Mouse (Mus musculus): ENCODE results near the gene Galntl5. TPM values are rescaled to one million over a fixed set of nuclear protein-coding genes. Genes with fewer than 3 reads are reported as not detected.
"Not testable (repeated sequence)": the region's sequence is repeated elsewhere in the genome, so short reads cannot be mapped to it uniquely, and the experiment has no call there.

Gene Galntl5
- polyA plus RNA-seq, 1 experiment from 2014 or later: not detected

DNA sequence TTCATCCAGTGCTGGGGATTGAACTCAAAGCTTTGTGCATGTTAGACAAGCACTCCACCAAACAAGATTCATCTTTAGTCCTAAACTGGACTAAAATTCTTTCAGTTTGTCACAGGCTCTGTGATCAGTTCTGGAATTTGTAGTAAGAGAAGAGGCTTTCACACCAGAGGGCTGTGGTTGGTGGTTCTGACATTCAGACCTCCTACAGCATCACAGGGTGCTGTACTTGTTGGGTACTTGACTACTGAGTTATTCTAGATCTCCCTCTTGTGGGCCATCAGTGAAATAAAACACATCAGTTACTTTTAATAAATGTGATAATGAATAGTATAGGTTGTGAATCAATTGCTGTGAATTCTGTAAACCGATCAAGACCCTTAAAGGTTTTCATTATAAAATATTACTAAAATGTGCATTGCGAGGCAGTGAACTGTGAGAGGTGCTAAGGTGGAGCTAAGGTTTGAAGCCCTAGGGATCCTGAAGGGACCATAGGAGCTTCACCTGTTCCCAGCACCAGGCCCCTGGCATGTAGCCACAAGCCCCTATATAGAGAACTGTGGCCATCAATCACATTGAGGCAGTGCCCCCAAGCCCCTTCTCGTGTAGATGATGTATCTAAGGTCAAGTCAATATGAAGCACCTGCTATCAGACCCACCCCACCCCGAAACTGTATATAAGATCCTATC lies 16.0 kb upstream of the Galntl5 start:
- ATAC-seq (ENCODE audit: low FRiP score): no peak
- WGBS: 84% methylated on average over 4 of the region's 4 CpGs
- Histone ChIP-seq H3K4me2 (no peak overlapping the region), H3K9ac (no peak overlapping the region), H3K4me3 (replicated peaks) (no peak overlapping the region), H3K36me3 (replicated peaks) (no peaks in the 10 kb centered on the region), H3K27me3 (no peaks in the 10 kb centered on the region), H3K9me3 (no peaks in the 10 kb centered on the region), H3K4me1 (peaks cover 4% of the 10 kb centered on the region; the same call in 1 of the 2 replicates), H3K27ac (no peak overlapping the region)

DNA sequence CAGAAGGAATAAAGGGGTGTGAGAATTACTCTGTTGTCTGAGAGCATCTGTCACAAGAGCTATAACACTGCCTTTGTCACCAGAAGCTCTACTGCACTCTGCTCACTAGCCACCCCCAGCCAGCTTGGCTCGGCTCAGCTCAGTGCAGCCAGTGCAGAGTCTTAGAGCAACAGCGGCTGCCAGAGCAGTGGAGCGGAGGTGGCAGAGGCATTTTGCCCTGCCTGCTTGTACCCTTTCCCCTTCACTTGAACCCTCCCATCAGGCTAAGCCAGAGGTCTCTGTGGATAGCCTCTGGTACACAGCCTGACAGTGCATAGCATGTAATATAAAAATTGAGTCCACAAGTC lies 15.5 kb upstream of the Galntl5 start:
- 87% methylated on average over 3 of the region's 3 CpGs for WGBS
- no peaks in the 10 kb centered on the region for H3K36me3 ChIP-seq (replicated peaks)
- H3K27me3 ChIP-seq: no peaks in the 10 kb centered on the region
- no peak overlapping the region for H3K4me2 ChIP-seq
- ATAC-seq (ENCODE audit: low FRiP score): no peak
- H3K9ac ChIP-seq: no peak overlapping the region
- H3K9me3 ChIP-seq: no peaks in the 10 kb centered on the region
- H3K4me3 ChIP-seq (replicated peaks): no peak overlapping the region
- no peaks in the 10 kb centered on the region for H3K4me1 ChIP-seq
- no peak overlapping the region for H3K27ac ChIP-seq

DNA sequence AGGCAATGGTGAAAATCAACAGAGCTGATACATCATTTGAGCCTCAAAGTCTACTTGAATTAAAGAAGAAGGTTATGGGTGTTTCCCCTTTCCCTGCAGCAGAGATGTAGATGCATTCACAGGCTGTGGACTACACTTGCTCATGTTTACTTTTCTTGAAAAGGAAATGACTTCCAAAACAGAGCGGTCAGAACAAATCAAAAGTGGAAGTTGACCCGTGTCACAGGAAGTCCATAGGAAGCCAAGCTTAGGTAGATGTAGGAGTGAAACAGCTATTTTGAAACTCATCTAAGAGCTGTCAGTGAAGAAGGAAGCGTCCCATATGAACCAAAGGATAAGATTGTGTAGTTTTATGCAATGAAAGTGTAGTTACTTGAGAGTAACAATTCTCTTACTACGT lies 14.6 kb upstream of the Galntl5 start:
- no peak overlapping the region for H3K4me3 ChIP-seq (replicated peaks)
- ATAC-seq (ENCODE audit: low FRiP score): no peak
- no peaks in the 10 kb centered on the region for H3K9me3 ChIP-seq
- H3K4me1 ChIP-seq: no peaks in the 10 kb centered on the region
- no peak overlapping the region for H3K4me2 ChIP-seq
- no peaks in the 10 kb centered on the region for H3K27me3 ChIP-seq
- H3K9ac ChIP-seq: no peak overlapping the region
- H3K27ac ChIP-seq: no peak overlapping the region
- H3K36me3 ChIP-seq (replicated peaks): no peaks in the 10 kb centered on the region
- 90% methylated on average over 4 of the region's 4 CpGs for WGBS

DNA sequence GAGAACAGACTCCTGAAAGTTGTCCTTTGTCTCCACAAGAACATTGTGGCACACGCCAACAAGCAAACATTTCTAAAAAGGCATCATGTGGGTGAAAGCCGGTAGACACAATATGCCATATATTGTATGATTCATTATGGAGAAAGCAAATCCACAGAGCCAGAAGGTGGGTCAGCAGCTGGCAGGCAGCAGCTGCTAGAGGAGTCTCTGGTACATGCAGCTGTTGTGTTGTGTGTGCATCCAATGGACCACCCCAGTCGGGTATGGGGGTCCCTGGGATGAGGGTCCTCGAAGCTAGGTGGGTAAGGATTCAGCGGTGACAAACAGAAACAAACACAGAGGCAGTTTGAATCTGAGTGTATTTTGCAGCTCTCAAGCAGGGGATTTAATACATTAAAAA lies 3.3 kb upstream of the Galntl5 start:
- H3K9me3 ChIP-seq; H3K4me1 ChIP-seq; H3K27me3 ChIP-seq; H3K36me3 ChIP-seq (replicated peaks); H3K4me3 ChIP-seq (replicated peaks); H3K9ac ChIP-seq; H3K27ac ChIP-seq; ATAC-seq (ENCODE audit: low FRiP score); H3K4me2 ChIP-seq: not testable (repeated sequence)
- 88% methylated on average over 5 of the region's 5 CpGs for WGBS

DNA sequence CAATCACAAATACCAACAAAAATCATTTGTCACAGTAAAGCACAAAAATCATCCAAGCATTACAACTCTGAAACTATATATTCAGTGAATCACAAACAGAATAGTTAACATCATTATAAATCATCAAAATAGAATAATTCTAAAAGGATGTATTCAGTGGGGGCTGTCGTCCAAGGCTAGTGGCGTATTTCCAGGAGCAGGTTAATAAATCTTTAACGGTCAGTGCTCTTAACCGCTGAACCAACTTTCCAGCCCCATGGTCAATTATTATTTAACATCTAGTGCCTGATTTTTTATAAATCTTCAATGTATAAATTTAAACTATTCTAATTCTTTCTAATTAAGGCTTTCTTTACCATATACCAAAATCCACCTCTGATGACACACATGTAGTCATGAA lies 2.7 kb upstream of the Galntl5 start:
- ATAC-seq (ENCODE audit: low FRiP score): not testable (repeated sequence)
- WGBS: 95% methylated on average over 4 of the region's 4 CpGs

DNA sequence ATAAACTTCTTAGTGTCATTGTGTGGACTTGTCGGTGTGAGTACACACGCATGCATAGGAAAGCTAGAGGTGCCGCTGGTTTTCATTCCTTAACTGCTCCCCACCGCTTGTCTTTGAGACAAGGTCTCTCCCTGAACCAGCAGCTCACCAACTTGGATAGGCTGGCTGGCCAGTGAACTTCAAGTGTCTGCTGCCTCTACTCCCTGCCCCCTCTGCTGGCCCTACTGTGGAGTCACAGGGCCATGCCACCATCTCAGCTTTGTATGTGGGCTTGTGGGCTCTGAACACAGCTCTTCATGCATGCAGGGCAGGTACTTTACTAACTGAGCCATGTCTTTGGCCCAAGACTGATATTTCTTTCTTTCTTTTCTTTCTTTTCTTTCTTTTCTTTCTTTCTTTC lies 2.0 kb upstream of the Galntl5 start:
- Histone ChIP-seq H3K27me3 (no peaks in the 10 kb centered on the region), H3K27ac (no peak overlapping the region), H3K4me2 (no peak overlapping the region), H3K9me3 (no peaks in the 10 kb centered on the region), H3K9ac (no peak overlapping the region), H3K36me3 (replicated peaks) (no peaks in the 10 kb centered on the region), H3K4me1 (no peaks in the 10 kb centered on the region), H3K4me3 (replicated peaks) (no peak overlapping the region)
- 95% methylated on average over 4 of the region's 4 CpGs for WGBS
- ATAC-seq (ENCODE audit: low FRiP score): no peak

More for the DNA sequence above, 2.7 kb upstream of the Galntl5 start:
- not testable (repeated sequence) for H3K36me3 ChIP-seq (replicated peaks); H3K27ac ChIP-seq; H3K27me3 ChIP-seq; H3K9me3 ChIP-seq; H3K9ac ChIP-seq; H3K4me3 ChIP-seq (replicated peaks); H3K4me1 ChIP-seq; H3K4me2 ChIP-seq

DNA sequence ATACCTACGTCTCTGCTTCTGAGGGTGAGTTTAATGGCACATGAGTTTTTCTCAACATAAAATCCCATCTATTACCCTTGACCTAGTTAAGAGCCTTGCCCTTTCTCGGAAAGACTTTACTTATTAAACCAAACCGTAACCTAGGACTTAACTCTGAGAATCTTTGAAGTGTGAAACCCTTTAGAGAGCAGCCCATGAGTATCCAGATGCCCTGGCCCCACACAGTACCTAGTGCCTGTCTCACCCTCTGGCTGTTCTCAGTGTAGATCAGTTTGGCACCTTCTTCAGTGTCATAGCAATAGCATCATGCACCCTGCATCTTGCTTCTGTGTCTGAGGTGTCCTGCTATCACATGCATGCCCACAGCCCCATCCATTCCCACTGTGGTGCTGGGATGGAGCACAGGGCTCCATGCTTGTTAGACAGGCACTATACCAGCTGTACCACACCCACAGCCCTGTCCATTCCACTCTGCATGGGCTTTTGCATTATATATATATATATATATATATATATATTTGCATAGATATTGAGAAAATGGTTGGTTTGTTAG lies 1.2 kb upstream of the Galntl5 start:
- no peaks in the 10 kb centered on the region for H3K36me3 ChIP-seq (replicated peaks)
- no peak for ATAC-seq (ENCODE audit: low FRiP score)
- no peak overlapping the region for H3K4me3 ChIP-seq (replicated peaks)
- H3K9me3 ChIP-seq: no peaks in the 10 kb centered on the region
- H3K27me3 ChIP-seq: no peaks in the 10 kb centered on the region
- WGBS: 89% methylated on average over 3 of the region's 3 CpGs
- no peaks in the 10 kb centered on the region for H3K4me1 ChIP-seq
- no peak overlapping the region for H3K4me2 ChIP-seq
- H3K27ac ChIP-seq: no peak overlapping the region
- no peak overlapping the region for H3K9ac ChIP-seq

DNA sequence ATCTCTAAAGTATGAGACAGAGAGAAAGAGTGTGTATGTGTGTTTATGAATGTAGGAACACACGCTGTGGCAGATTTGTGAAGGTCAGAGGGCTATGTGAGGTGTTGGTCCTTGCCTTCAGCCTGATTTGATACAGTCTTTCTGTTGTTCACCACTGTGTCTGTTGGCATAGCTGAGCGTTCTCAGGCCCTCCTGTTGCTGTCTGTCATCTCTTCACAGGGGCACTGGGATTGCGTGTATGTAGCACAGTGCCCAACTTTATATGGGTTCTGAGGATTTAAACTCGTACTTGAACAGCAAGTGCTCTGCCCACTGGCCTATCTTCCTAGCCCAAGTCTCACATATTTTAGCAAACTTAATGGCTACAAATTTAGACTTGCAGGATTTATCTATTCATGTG lies 2.3 kb downstream of the Galntl5 start:
- no peaks in the 10 kb centered on the region for H3K4me1 ChIP-seq
- H3K9me3 ChIP-seq: no peaks in the 10 kb centered on the region
- no peak overlapping the region for H3K27ac ChIP-seq
- H3K9ac ChIP-seq: no peak overlapping the region
- H3K36me3 ChIP-seq (replicated peaks): no peaks in the 10 kb centered on the region
- no peak for ATAC-seq (ENCODE audit: low FRiP score)
- WGBS: 85% methylated on average over 4 of the region's 4 CpGs
- no peak overlapping the region for H3K4me3 ChIP-seq (replicated peaks)
- no peak overlapping the region for H3K4me2 ChIP-seq
- H3K27me3 ChIP-seq: no peaks in the 10 kb centered on the region

DNA sequence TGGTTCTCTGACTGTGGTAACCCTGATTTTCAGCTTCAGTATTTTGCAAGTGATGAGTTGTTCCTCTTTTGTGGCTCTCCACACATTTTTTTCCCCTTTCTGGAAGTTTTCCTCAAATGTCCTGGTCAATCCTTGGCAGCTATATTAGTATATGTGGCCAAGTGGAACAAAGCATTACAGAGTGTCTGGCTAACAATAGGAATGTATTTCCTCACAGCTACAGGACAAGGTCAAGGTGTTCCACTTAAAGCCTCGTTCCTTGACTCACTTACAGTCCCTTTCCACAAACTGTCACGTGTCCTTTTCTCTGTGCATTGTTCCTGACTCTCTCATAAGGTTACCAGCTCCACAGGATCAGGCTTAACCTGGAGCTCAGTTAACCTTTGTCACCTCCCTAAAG lies 3.3 kb downstream of the Galntl5 start:
- no peak overlapping the region for H3K4me3 ChIP-seq (replicated peaks)
- WGBS: 65% methylated on average over 2 of the region's 2 CpGs
- H3K4me1 ChIP-seq: no peaks in the 10 kb centered on the region

DNA sequence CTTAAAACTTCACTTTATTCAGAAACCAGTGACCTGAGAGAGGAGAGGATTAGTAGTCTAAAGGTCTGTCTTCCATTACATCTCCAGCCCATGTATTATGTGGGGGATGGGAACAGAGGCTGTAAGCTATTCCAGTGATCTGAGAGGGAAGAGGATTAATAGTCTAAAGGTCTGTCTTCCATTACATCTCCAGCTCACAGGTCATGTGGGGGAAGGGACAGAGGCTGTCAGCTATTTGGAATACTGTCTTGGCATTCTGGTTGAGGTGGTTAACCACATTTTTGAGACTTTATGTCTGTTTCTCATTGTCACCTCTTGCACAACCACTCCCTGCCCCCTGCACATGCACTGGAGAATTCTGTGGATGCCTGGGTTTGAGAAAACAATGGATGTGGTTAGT lies 6.5 kb downstream of the Galntl5 start:
- H3K4me3 ChIP-seq (replicated peaks): no peak overlapping the region
- no peaks in the 10 kb centered on the region for H3K9me3 ChIP-seq
- H3K27me3 ChIP-seq: no peaks in the 10 kb centered on the region
- H3K9ac ChIP-seq: no peak overlapping the region
- no peaks in the 10 kb centered on the region for H3K4me1 ChIP-seq
- H3K4me2 ChIP-seq: no peak overlapping the region
- ATAC-seq (ENCODE audit: low FRiP score): no peak
- H3K27ac ChIP-seq: no peak overlapping the region
- no peaks in the 10 kb centered on the region for H3K36me3 ChIP-seq (replicated peaks)

More for the DNA sequence above, 3.3 kb downstream of the Galntl5 start:
- H3K36me3 ChIP-seq (replicated peaks): no peaks in the 10 kb centered on the region
- no peaks in the 10 kb centered on the region for H3K9me3 ChIP-seq
- no peak for ATAC-seq (ENCODE audit: low FRiP score)
- H3K27ac ChIP-seq: no peak overlapping the region
- H3K27me3 ChIP-seq: no peaks in the 10 kb centered on the region
- no peak overlapping the region for H3K4me2 ChIP-seq
- no peak overlapping the region for H3K9ac ChIP-seq

DNA sequence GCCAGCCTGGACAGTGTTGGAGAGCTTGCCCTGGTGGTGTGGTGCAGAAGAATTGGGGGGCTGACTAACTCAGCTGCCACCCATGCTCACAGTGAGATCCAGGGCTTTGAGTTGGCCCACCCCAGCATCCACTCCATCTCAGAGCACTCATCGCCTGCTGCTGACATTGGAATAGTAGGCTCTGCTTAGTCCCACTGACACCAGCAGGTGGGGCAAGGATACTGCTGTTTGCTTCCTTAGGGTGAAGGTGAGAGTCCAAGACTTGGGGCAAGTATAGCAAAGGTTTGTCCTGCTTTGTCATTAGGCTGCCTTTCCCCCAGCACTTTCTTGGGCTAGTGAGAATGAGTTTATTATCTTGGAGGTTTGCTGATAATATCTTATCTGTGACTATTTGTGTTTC lies 7.5 kb downstream of the Galntl5 start:
- no peaks in the 10 kb centered on the region for H3K36me3 ChIP-seq (replicated peaks)
- no peaks in the 10 kb centered on the region for H3K4me1 ChIP-seq
- no peaks in the 10 kb centered on the region for H3K27me3 ChIP-seq
- ATAC-seq (ENCODE audit: low FRiP score): no peak
- H3K9ac ChIP-seq: no peak overlapping the region
- no peaks in the 10 kb centered on the region for H3K9me3 ChIP-seq
- no peak overlapping the region for H3K4me3 ChIP-seq (replicated peaks)
- WGBS: 64% methylated on average over 1 of the region's 1 CpGs
- no peak overlapping the region for H3K27ac ChIP-seq
- no peak overlapping the region for H3K4me2 ChIP-seq

DNA sequence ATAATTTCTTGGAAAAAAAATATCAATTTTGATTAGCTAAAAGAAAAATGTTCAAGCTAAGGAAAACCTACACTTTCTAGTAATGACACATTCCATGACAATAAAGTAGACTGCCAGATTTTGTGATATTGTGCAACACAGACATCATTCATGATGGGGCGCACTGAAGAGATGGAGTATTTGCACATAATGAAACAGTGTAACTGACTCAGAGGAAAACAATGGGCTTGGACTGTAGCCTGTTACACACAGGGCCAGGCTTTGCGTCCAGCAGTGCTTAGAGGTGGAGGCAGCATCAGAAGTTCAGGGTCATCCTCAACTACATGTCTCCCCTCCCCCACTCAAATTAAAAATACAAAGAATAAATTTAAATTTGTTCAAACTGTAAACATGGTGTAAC lies 9.3 kb downstream of the Galntl5 start:
- Histone ChIP-seq H3K27ac (no peak overlapping the region), H3K4me3 (replicated peaks) (no peak overlapping the region), H3K4me2 (no peak overlapping the region), H3K36me3 (replicated peaks) (no peaks in the 10 kb centered on the region), H3K9me3 (no peaks in the 10 kb centered on the region), H3K4me1 (no peaks in the 10 kb centered on the region), H3K27me3 (no peaks in the 10 kb centered on the region), H3K9ac (no peak overlapping the region)
- WGBS: 89% methylated on average over 2 of the region's 2 CpGs
- no peak for ATAC-seq (ENCODE audit: low FRiP score)

DNA sequence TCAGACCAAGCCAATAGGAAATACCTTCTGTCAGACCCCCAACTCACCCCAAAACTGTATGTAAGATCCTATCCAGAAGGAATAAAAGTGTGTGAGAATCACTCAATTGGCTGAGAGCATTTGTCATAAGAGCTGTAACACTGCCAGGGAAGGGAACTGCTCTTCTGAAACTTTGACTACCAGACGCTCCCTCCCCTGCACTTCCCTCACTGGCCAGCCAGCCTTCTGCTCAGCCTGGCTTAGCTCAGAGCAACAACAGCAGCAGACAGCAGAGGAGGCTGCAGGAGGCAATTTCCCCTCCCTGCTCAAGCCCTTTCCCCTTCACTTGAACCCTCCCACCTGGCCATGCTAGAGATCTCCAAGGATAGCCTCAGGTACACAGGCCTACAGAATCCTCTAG lies 30.6 kb downstream of the Galntl5 start:
- no peak overlapping the region for H3K4me2 ChIP-seq
- no peaks in the 10 kb centered on the region for H3K36me3 ChIP-seq (replicated peaks)
- H3K9me3 ChIP-seq: no peaks in the 10 kb centered on the region
- H3K27me3 ChIP-seq: no peaks in the 10 kb centered on the region
- no peak overlapping the region for H3K9ac ChIP-seq
- ATAC-seq (ENCODE audit: low FRiP score): no peak
- H3K4me3 ChIP-seq (replicated peaks): no peak overlapping the region
- H3K4me1 ChIP-seq: no peaks in the 10 kb centered on the region
- H3K27ac ChIP-seq: no peak overlapping the region
- WGBS: 68% methylated on average over 1 of the region's 1 CpGs

Measured in forebrain, embryonic 12.5 days (tissue).